Mouse (Mus musculus): ENCODE measurements around the gene Tex45. TPM values are rescaled to one million over a fixed set of nuclear protein-coding genes. Genes with fewer than 3 reads are reported as not detected.

Gene Tex45
- 0.12 and 0.24 TPM in 2 replicates for polyA plus RNA-seq (2012; rRNA removed)

- DNase-seq (ENCODE audit: low read depth): no peak
Observed at GRCm38 (mm10) chr8:3470562-3470961, at the start of gene Tex45. TSS of gene Tex45 (plus strand) at chr8:3470862.

- no peak for DNase-seq (ENCODE audit: low read depth)
Observed at GRCm38 (mm10) chr8:3421507-3421906, 49.2 kb upstream of the Tex45 start.

- DNase-seq (ENCODE audit: low read depth): no peak
Observed at GRCm38 (mm10) chr8:3425217-3425616, 45.4 kb upstream of the Tex45 start.

- DNase-seq (ENCODE audit: low read depth): no peak
Observed at GRCm38 (mm10) chr8:3426211-3426610, 44.5 kb upstream of the Tex45 start.

- DNase-seq (ENCODE audit: low read depth): no peak
Observed at GRCm38 (mm10) chr8:3428426-3428825, 42.2 kb upstream of the Tex45 start.

GRCm38 (mm10) chr8:3429966-3430365 lies 40.7 kb upstream of the Tex45 start:
- DNase-seq (ENCODE audit: low read depth): peak; percentile 86

GRCm38 (mm10) chr8:3431113-3431512 lies 39.5 kb upstream of the Tex45 start:
- DNase-seq (ENCODE audit: low read depth): no peak

GRCm38 (mm10) chr8:3436492-3436891 lies 34.2 kb upstream of the Tex45 start:
- no peak for DNase-seq (ENCODE audit: low read depth)

- DNase-seq (ENCODE audit: low read depth): no peak
Observed at GRCm38 (mm10) chr8:3439510-3439909, 31.2 kb upstream of the Tex45 start.

- peak; percentile 76 for DNase-seq (ENCODE audit: low read depth)
Observed at GRCm38 (mm10) chr8:3449226-3449625, 21.4 kb upstream of the Tex45 start.

- DNase-seq (ENCODE audit: low read depth): no peak
Observed at GRCm38 (mm10) chr8:3450670-3451069, 20.0 kb upstream of the Tex45 start.

GRCm38 (mm10) chr8:3451992-3452391 lies 18.7 kb upstream of the Tex45 start:
- DNase-seq (ENCODE audit: low read depth): no peak

- DNase-seq (ENCODE audit: low read depth): no peak
Observed at GRCm38 (mm10) chr8:3463248-3463647, 7.4 kb upstream of the Tex45 start.

- no peak for DNase-seq (ENCODE audit: low read depth)
Observed at GRCm38 (mm10) chr8:3464309-3464708, 6.4 kb upstream of the Tex45 start.

GRCm38 (mm10) chr8:3467006-3467885 lies 3.4 kb upstream of the Tex45 start, which contains the start of gene Pex11g:
TSS of gene Pex11g (minus strand) at chr8:3467680.
- DNase-seq (ENCODE audit: low read depth): peak; percentile 81

GRCm38 (mm10) chr8:3467886-3468545 lies 2.6 kb upstream of the Tex45 start:
- DNase-seq (ENCODE audit: low read depth): no peak

- DNase-seq (ENCODE audit: low read depth): no peak
Observed at GRCm38 (mm10) chr8:3468838-3469237, 1.8 kb upstream of the Tex45 start.

GRCm38 (mm10) chr8:3475715-3476429 lies 5.2 kb downstream of the Tex45 start:
- no peak for DNase-seq (ENCODE audit: low read depth)

GRCm38 (mm10) chr8:3480221-3480785 lies 9.6 kb downstream of the Tex45 start:
- no peak for DNase-seq (ENCODE audit: low read depth)

GRCm38 (mm10) chr8:3481605-3482004 lies 10.9 kb downstream of the Tex45 start:
- no peak for DNase-seq (ENCODE audit: low read depth)

GRCm38 (mm10) chr8:3482240-3482740 lies 11.6 kb downstream of the Tex45 start:
- no peak for DNase-seq (ENCODE audit: low read depth)

- no peak for DNase-seq (ENCODE audit: low read depth)
Observed at GRCm38 (mm10) chr8:3483546-3483945, 12.9 kb downstream of the Tex45 start.
